ENCODE assay signal across 9 mouse cellular contexts in genomic region chr10:76905935-76906341, GRCm38 (mm10). TPM values are rescaled to one million over a fixed set of nuclear protein-coding genes. Genes with fewer than 3 reads are reported as not detected.
DNase-seq lines count a peak whose midpoint lies in the region; ATAC-seq and TF ChIP-seq lines count a peak whose summit lies in the region.
"Had no signal": no experiment of that assay in that cellular context is flagged by ENCODE, and none has a peak within 500 bp of the region (broad histone marks: within the 10 kb centered on the region; RNA-seq: fewer than 3 reads in every experiment).

No protein-coding gene starts in this region.

- H3K27ac ChIP-seq in gastrocnemius, adult 2 months, result 0 out of 2 replicates have a peak overlapping the region, but pooled peaks have one; percentile 20

- peak overlapping the region; percentile 59 for H3K4me3 ChIP-seq in gastrocnemius, adult 2 months

- no peak for TF ChIP-seq CTCF in gastrocnemius, adult 2 months (IDR thresholded peaks at IDR 0.05)

- intact Hi-C loops in gastrocnemius, adult 2 months (cut with DNase I), result no loop called here

- ATAC-seq in megakaryocyte-erythroid progenitor cell, adult 5-6 weeks (replicated peaks; ENCODE audit: low FRiP score, low TSS enrichment, poor library complexity, severe bottlenecking), result peak; percentile 82

- peak; percentile 37 for DNase-seq in gastrocnemius, adult 2 months
- no peak for DNase-seq in gastrocnemius, postnatal 4 days (ENCODE audit: low spot score in 2 of 2)
- DNase-seq in heart, adult 9 months (ENCODE audit: low spot score in 2 of 2), result peak; percentile 58 to 61
- DNase-seq in kidney, postnatal 14 days, result peak; percentile 43
- DNase-seq in left cerebral cortex, adult 18-20 months (ENCODE audit: low spot score in 2 of 2), result no peak
- DNase-seq in thymus, postnatal 0 days (ENCODE audit: low spot score), result no peak
- no peak for DNase-seq in urinary bladder, postnatal 25 days (ENCODE audit: low spot score)
- DNase-seq: retina, postnatal 1 day had no signal

RNA-seq across cellular contexts. Expression of gene Pcbp3, which starts 55.7 kb away (rescaled TPM):
- total RNA-seq in gastrocnemius, adult 2 months (2021), result 1 to 10 TPM; 1.9 to 2.0 TPM
- total RNA-seq in gastrocnemius, postnatal 4 days (2021), result 10 to 100 TPM; 10.3 to 10.9 TPM
- 16.8 and 20.1 TPM in 2 replicates for total RNA-seq in megakaryocyte-erythroid progenitor cell, adult 5-6 weeks (2014; fragmentation: Nextera tagmentation)
- total RNA-seq in megakaryocyte-erythroid progenitor cell, adult 5-6 weeks (2017), result 11.1 and 15.5 TPM in 2 replicates
- 10 to 100 TPM; 60.0 to 65.1 TPM for total RNA-seq in left cerebral cortex, adult 18-20 months (2021)
- 10.3 and 10.5 TPM in 2 replicates for polyA plus RNA-seq in thymus, postnatal 0 days (2015; fragmentation: Nextera tagmentation; extraction: Ambion mirVana)

Comparison
In these comparisons a context has a peak if more than half of its experiments do, and no peak if none do; other contexts are left out.
1. DNase-seq: peak in gastrocnemius, adult 2 months (single experiment), heart, adult 9 months (2 of 2) and kidney, postnatal 14 days (single experiment); none in gastrocnemius, postnatal 4 days (0 of 2), left cerebral cortex, adult 18-20 months (0 of 2), thymus, postnatal 0 days (single experiment) and urinary bladder, postnatal 25 days (single experiment).